Mouse (Mus musculus) midbrain, postnatal 0 days (tissue): ENCODE measurements around the gene Zcchc9. TPM values are rescaled to one million over a fixed set of nuclear protein-coding genes. Genes with fewer than 3 reads are reported as not detected.

Source experiments
- ATAC-seq: fragments of 200-750 bp; cut with Nextera tagmentation; 2 replicates; pipeline ENCODE4 v1.8.0; 2017; ENCODE audit warnings: moderate number of reproducible peaks, mild to moderate bottlenecking, moderate TSS enrichment, moderate library complexity; ENCODE audit not compliant: low FRiP score
- DNase-seq: peaks from one replicate; pipeline ENCODE4 v3.0.0-alpha.2; 2015; ENCODE audit warnings: low spot score
- H3K27ac ChIP-seq: fragments of 300-500 bp; sonication (generic); 2 replicates; pipeline ENCODE4 v1.5.1; 2014; ENCODE audit warnings: low read depth, mild to moderate bottlenecking, low read length, mixed read lengths
- H3K27me3 ChIP-seq: fragments of 300-500 bp; sonication (generic); 2 replicates; pipeline ENCODE4 v1.6.1; 2014; ENCODE audit warnings: low read length, control low read depth, mixed read lengths; ENCODE audit not compliant: insufficient read depth
- H3K36me3 ChIP-seq: fragments of 300-500 bp; sonication (generic); 2 replicates; pipeline ENCODE4 v1.6.1; 2014; ENCODE audit warnings: low read length, control low read depth, mixed read lengths; ENCODE audit not compliant: insufficient read depth
- H3K4me1 ChIP-seq: fragments of 300-500 bp; sonication (generic); 2 replicates; pipeline ENCODE4 v1.6.1; 2014; ENCODE audit warnings: mild to moderate bottlenecking, control low read depth, antibody characterized with exemption, low read length, mixed read lengths; ENCODE audit not compliant: insufficient read depth
- H3K4me2 ChIP-seq: fragments of 300-500 bp; sonication (generic); 2 replicates; pipeline ENCODE4 v1.6.1; 2014; ENCODE audit warnings: low read depth, mild to moderate bottlenecking, low read length, mixed read lengths; ENCODE audit not compliant: poor library complexity, severe bottlenecking
- H3K4me3 ChIP-seq: fragments of 300-500 bp; sonication (generic); 2 replicates; pipeline ENCODE4 v1.5.1; 2014; ENCODE audit warnings: low read depth, mild to moderate bottlenecking, low read length, moderate library complexity
- H3K9ac ChIP-seq: fragments of 300-500 bp; sonication (generic); replicated peaks from 2 replicates; pipeline ENCODE4 v1.6.1; 2014; ENCODE audit warnings: mild to moderate bottlenecking, low read length, moderate library complexity, mixed read lengths; ENCODE audit not compliant: poor library complexity, severe bottlenecking
- H3K9me3 ChIP-seq: fragments of 300-500 bp; sonication (generic); 2 replicates; pipeline ENCODE4 v1.6.1; 2016; ENCODE audit warnings: low read length, control low read depth
- CTCF ChIP-seq: IDR thresholded peaks from 2 replicates; pipeline ENCODE4 v1.5.1; 2016; ENCODE audit warnings: antibody characterized with exemption, mild to moderate bottlenecking
- WGBS: fragments of 180-500 bp; shearing (Covaris S2); extraction: QIAGEN DNeasy Blood & Tissue Kit; methylation state at CpG from one replicate; pipeline ENCODE4 v1.1.7; 2014; 5-methylcytosine and 5-hydroxymethylcytosine counted together
- microRNA-seq: library from miRNA; unstranded; fragments of <30 nt; microRNA quantifications from one replicate; pipeline ENCODE4, GENCODE M21; 2016; ENCODE audit warnings: borderline number of aligned reads
- polyA plus RNA-seq: library from polyadenylated mRNA; unstranded; fragments of >200 nt; fragmentation: Nextera tagmentation; extraction: Ambion mirVana; gene quantifications from 2 replicates; pipeline ENCODE4 v1.2.1, GENCODE M21; 2015
- total RNA-seq: library from RNA; depleted of rRNA; stranded (reverse); fragments of >200 nt; gene quantifications from 2 replicates; pipeline ENCODE4 v1.2.3, GENCODE M21; 2014; rRNA removed

Zcchc9 gene
- total and polyA plus RNA-seq, 2 experiments from 2014 or later = 8.9 to 13.7 TPM

GRCm38 (mm10) chr13:91748401-91748800 is 59.1 kb downstream of the Zcchc9 start:
- DNase-seq = no peak

More at GRCm38 (mm10) chr13:91748401-91748800, 59.1 kb downstream of the Zcchc9 start:
- no peaks in the 10 kb centered on the region for H3K9me3 ChIP-seq
- no peaks in the 10 kb centered on the region for H3K36me3 ChIP-seq
- no peak for TF ChIP-seq CTCF
- WGBS = 90% methylated on average over 2 of the region's 2 CpGs
- H3K27ac ChIP-seq = no peak overlapping the region
- ATAC-seq = no peak
- H3K4me1 ChIP-seq = no peaks in the 10 kb centered on the region
- H3K4me2 ChIP-seq = no peak overlapping the region
- no peak overlapping the region for H3K9ac ChIP-seq
- no peak overlapping the region for H3K4me3 ChIP-seq
- H3K27me3 ChIP-seq = no peaks in the 10 kb centered on the region

Small RNAs within 50 kb of the gene (microRNA-seq; reads per million reads assigned to microRNA genes)
- gene Gm27656 = not detected

Other genes starting within 250 kb of the Zcchc9 start
- 0.44 and 0.47 TPM in 2 replicates for gene Acot12, start 66.2 kb downstream of the Zcchc9 start, total RNA-seq
- 0.21 and 0.35 TPM in 2 replicates for gene Acot12, start 66.2 kb downstream of the Zcchc9 start, polyA plus RNA-seq
- not detected in 2 replicates for gene Ckmt2, start 69.2 kb upstream of the Zcchc9 start, total RNA-seq
- 0.11 TPM in 1 of 2 replicates, not detected in the other for gene Ckmt2, start 69.2 kb upstream of the Zcchc9 start, polyA plus RNA-seq